Mouse (Mus musculus): ENCODE measurements around the gene Btbd16.

- TF ChIP-seq CTCF (IDR thresholded peaks at IDR 0.05; ENCODE audit: low read depth, low read length) (no peak), POLR2AphosphoS5 (IDR thresholded peaks at IDR 0.05; ENCODE audit: insufficient replicate concordance, low read depth, low read length) (no peak), TAL1 (conservative IDR thresholded peaks at IDR 0.05; ENCODE audit: low read depth, low read length) (no peak), GATA1 (IDR thresholded peaks at IDR 0.05; ENCODE audit: borderline replicate concordance, low read length) (no peak)
Measured at GRCm38 (mm10) chr7:130810238-130810637, 36.4 kb downstream of the Btbd16 start.
